Mouse (Mus musculus): Measurements from ENCODE around the gene Pcdh19. TPM values are rescaled to one million over a fixed set of nuclear protein-coding genes. Genes with fewer than 3 reads are reported as not detected.

Pcdh19 gene
- total RNA-seq, 1 experiment from 2014 or later = not detected

Other genes starting within 250 kb of the Pcdh19 start
- gene Tnmd, start 162.0 kb upstream of the Pcdh19 start, total RNA-seq (2017) = not detected in 3 replicates
- 2.3 TPM in 1 of 3 replicates, not detected in the others for gene Tspan6, start 209.4 kb upstream of the Pcdh19 start, total RNA-seq (2017)
- not detected in 3 replicates for gene Srpx2, start 219.4 kb upstream of the Pcdh19 start, total RNA-seq (2017)